Mouse (Mus musculus): ENCODE results near the gene Bbs9.
"Not testable (repeated sequence)": the region's sequence is repeated elsewhere in the genome, so short reads cannot be mapped to it uniquely, and the experiment has no call there.

Bbs9 gene

DNA sequence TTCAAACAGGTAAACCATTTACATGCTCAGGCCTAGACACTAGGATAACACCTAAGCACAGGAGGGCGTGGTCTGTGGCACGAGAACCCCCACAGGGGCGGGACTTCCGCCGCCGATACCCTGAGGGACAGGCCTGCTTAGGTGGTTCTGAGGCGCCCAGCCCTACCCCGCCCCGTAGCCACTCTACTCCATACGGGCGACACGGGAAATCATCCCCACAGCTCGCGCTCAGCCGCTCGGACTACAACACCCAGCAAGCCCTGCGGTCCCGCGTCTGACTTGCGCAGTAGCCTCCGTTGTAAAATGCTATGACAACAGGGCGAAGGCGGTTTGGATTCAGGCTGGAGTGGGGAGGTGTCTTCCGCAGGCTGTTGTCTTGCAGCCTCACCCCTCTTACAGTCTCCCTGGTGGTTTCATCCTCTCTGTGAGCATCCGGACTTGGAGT is at the start of gene Bbs9:
TSS of gene Bbs9 (plus strand) at position 292 of the 445 bp plus-strand sequence.
- DNase-seq, result peak; percentile 95

DNA sequence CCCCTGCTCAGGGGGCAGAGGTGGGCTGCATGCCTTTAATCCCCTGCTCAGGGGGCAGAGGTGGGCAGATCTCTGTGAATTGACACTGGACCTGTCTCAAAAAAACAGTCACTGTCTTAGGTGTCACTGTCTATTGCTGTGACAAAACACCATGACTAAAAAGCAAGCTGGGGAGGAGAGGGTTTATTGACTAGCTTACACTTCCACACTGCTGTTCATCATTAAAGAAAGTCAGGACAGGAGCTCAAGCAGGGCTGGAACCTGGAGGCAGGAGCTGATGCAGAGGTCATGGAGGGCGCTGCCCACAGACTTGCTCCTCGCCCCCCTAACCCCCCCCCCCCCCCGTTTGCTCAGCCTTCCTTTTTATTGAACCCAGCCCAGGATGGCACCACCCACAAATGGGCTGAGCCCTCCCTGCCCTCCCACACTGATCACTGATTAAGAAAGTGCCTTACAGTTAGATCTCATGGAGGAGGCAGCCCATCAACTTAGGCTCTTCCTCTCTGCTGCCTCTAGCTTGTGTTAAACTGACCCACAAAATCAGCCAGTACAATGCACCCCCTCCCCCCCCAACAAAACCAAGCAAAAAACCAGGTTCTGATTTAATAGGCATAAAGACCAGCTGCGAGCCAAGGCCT is 47.4 kb upstream of the Bbs9 start:
- DNase-seq, result no peak

- DNase-seq, result no peak
Observed at GRCm38 (mm10) chr9:22428666-22429410, 46.7 kb upstream of the Bbs9 start.

GRCm38 (mm10) chr9:22429533-22430241 is 45.8 kb upstream of the Bbs9 start:
- DNase-seq, result peak; percentile 17 to 52

DNA sequence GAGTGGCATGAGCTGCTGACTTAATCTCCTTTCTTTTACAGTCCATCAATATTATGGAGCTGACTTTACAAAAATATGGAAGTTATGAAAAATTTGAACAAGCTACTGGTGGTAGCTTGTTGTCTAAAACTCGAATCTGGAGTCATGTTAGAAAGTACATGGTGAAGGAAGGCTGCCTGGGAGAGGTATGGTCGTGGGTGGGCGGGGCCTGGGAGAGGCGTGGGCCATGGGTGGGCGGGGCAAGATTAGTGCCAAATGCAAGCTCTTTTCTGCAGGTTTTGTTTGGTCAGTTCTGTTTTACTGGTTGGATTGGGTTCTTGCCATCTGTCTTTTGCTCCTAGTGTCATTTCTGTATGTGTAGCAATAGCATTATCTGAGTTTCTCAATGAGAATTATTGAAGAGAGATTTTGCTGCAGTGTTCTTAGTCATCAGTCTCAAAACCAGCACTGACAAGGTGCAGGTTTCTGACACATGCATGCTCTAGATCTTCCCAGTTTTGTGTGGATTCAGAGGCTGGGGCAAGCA is 45.1 kb upstream of the Bbs9 start:
- peak in 1 of 2 experiments; percentile 41 for DNase-seq

GRCm38 (mm10) chr9:22433221-22433620 is 42.3 kb upstream of the Bbs9 start:
- no peak for DNase-seq

DNA sequence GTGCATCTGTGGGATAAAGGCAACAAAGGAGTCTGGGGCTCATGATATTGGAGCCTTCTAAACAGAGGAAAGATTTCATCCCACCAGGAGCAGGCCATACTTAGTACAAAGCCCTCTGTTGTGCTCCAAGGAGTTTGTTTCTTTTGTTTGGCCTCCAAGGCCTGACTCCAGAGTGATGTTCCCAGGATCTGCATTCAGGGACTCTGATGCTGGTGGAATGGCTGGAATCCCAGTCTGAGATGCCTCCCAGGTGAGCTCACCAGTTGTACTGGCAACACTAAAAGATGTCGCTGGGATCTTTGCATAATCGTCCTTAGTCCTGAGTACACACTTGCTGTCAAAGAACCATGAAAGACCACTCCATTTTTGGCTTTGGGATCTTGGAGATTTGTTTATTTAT is 41.4 kb upstream of the Bbs9 start:
- DNase-seq, result no peak

DNA sequence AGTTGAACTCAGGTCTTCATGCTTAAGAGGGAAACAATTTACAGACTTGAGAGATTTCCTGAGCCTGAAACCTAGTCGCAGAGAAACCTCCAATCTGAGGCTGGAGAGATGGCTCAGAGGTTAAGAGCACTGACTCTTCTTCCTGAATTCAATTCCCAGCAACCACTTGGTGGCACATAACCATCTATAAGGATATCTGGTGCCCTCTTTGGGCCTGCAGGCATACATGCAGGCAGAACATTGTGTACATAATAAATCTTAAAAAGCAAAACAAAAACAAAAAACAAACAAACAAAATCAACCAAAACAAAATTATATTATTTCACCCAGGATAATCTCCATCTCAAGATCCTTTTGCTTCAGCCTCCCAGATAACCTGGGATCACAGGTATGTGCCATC is 36.7 kb upstream of the Bbs9 start:
- no peak for DNase-seq

GRCm38 (mm10) chr9:22443157-22443556 is 32.4 kb upstream of the Bbs9 start:
- no peak for DNase-seq

GRCm38 (mm10) chr9:22445123-22445522 is 30.4 kb upstream of the Bbs9 start:
- DNase-seq, result no peak

GRCm38 (mm10) chr9:22447213-22447612 is 28.3 kb upstream of the Bbs9 start:
- no peak for DNase-seq

DNA sequence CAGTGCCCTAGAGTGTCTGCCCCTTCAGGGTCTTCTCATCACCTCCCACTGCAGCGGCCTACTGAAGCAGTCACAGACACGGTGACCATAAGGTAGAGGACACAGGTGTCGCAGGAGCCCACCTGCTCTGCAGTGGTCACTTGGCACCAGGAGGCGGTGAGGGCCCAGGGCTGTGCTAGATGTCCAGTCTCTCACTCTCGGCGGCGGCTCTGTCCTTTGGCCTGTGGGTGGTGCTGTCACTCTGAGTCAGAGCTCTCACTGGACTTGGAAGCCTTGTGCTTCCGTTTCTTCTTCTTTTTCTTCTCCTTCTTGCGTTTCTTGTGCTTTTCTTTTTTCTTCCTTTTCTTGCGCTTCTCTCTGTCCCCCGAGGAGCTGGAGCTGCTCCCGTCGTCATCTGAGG is 27.1 kb upstream of the Bbs9 start:
- peak in 1 of 2 experiments; percentile 35 for DNase-seq

DNA sequence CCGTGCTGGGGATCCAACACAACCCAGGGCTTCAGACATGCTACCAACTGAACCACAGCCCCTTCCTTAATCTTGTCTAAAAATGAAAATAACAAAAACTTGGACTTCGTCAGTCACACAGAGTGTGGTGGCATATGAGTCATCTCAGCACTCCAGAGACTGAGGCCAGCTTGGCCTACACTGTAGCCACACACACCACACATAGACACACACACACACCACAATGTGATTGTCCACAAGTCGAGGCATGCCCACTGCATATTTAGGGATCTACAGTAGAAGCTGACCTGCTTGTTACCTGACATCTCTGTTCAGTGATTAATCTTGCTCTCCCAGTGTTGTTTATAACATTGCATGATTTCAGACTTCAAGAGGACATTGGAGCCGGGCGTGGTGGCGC is 26.3 kb upstream of the Bbs9 start:
- no peak for DNase-seq

GRCm38 (mm10) chr9:22452697-22453096 is 22.8 kb upstream of the Bbs9 start:
- DNase-seq, result no peak

DNA sequence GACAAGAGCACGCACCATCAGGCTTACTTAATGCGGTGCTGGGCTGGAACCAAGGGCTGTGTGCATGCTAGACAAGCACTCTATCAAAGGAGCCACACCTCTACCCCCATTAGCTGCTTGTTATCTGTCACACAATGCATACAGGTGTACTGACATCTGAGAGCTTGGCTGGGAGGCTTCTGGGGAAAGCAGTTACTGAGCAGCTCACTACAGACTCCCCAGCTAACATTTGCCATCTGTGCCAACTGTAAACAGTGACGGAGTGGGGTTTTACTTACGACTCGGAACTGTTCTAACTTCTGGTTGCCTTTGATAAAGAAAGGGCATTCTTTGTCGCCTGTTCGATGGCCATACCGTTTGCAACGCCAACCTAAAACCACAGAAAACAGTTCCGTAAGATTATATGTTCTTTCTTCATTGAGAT is 22.0 kb upstream of the Bbs9 start:
- no peak for DNase-seq

GRCm38 (mm10) chr9:22453990-22454389 is 21.5 kb upstream of the Bbs9 start, which contains the start of gene Gm17545:
Gm17545 (plus strand) TSS chr9:22454290.
- DNase-seq, result not testable (repeated sequence)

GRCm38 (mm10) chr9:22455041-22455440 is 20.5 kb upstream of the Bbs9 start:
- no peak for DNase-seq

DNA sequence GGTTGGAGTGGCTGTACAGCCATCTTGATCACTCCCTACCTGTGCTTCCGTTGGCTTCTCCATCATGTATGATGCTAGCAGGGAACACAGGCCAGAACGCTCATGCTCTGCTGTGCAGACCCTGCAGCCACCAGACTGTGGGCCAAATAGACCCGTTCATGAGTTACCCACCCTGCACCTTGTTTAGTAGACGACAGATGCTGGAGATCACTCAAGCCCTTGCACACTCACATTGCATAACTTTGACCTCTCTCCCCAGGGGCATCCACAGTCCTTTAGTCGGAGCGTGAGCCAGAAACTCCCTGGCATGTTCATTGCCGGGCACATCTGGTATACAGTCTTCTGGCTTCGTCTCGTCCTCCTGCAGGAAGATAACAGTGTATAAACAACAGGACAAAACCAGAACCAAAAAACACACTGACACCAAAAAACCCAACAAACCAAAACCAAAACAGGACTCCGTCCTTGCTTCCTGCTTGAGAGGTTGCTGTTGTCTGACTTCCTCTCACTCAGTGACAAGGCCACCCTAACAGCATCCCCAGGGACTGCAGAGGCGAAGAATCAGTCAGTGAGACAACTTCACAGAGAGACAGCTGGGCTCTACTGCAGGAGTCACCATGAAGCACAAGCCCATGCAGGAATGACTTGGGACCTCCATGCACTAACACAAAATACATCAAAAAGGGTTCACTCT is 18.2 kb upstream of the Bbs9 start:
- peak; percentile 14 to 20 for DNase-seq

DNA sequence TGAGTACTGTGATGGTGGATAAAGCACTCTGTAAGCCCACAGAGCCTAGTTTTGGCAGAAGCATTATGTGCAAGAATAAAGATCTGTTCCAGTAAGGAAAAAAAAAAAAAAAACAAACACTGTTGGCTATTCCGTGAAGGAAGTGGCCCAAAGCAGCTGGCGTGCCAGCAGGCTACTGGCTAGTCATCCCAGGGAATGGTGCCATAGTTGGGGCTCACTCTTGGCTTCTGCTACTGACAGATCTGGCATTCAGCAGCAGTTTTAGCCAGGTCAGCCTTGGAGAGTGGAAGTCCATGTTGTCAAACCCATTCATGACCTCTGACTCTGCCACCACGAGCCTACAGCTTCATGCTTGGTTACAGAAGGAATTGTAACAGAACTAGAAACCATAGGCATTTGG is 13.6 kb upstream of the Bbs9 start:
- DNase-seq, result no peak

DNA sequence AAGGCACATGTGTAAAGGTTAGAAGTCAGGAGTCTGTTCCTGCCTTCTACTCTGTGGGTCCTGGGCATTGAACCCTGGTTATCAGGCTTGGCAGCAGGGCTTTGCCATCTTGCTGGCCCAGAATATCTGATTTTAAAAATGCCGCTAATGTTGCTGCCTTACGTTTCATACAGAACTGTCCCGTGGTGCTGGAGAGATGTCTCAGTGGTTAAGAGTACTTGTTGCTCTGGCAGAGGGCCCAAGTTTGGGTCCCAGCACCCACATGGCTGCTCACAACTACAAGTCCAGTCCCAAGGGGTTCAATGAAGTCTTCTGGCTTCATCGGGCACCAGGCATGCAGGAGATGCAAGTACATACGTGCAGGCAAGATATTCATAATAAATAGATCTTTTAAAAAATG is 9.3 kb upstream of the Bbs9 start:
- no peak for DNase-seq

DNA sequence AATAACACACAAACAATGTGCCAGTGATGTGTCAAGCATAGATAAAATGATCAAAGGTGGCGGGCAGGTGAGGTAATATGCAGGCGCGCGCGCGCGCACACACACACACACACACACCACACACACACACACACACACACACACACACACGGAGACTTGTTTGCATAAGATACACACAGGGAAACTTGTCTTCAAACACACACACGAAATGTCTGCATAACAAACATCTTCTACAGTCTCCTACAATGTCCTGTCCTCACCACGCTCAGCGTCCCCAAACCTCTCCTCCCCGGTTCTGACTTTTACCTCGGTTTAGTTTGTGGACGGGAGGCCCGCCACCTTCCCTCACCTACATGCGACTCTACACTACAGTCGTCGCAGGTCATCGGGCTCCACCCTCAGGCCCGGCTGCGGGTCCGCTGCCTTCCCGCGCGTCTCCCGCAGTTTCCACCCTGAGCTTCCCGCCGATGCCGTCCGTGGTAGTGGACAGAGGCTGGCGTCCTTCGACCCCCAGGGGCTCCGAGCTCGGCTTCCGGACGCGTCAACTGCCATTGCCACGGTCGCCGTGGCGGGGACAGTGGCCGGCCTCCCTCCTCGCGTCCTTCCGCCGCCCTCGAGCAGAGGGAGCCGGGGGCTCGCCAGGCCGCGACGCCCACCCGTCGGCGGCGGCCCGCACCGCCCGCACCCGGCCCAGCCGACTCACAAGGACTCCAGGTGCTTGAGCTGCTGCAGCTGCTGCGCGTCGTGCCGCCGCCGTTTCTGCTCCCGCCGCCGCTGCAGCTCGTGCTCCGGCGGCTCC is 7.9 kb upstream of the Bbs9 start:
- DNase-seq, result peak; percentile 27 to 58
